Mouse (Mus musculus) liver, postnatal 0 days (tissue): ENCODE results near the gene Spin1.

ENCODE experiments used
- CTCF ChIP-seq: sonication (generic); IDR thresholded peaks from 2 replicates; pipeline ENCODE4 v1.5.1; 2016; ENCODE audit warnings: antibody characterized with exemption, low read depth
- EP300 ChIP-seq: IDR thresholded peaks from 2 replicates; pipeline ENCODE4 v1.6.1; 2016; ENCODE audit warnings: antibody characterized with exemption, low read depth, mild to moderate bottlenecking

DNA sequence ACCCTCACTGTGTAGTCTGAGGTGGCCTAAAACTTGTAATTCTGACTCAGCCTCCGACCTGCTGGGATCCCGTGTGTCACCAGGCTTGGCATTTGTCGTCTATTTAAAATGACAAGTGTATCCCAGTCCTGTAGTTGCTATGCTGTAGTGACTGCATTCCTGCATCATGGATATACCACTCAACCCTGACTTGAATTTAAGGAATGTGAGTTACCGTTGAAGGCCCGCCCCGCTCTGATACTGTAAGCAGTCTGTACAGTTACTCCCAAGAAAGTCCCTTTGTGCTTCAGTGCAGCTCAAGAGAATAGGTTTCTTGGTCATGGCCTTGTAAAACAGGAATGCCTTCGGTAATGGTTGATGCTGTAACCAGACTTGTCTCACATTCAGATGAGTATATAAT lies 27.7 kb downstream of the Spin1 start:
- TF ChIP-seq CTCF (no peak), EP300 (no peak)
